8 mouse cellular contexts compared by ENCODE assay signal in genomic region chr4:34551966-34552365, GRCm38 (mm10). TPM values are rescaled to one million over a fixed set of nuclear protein-coding genes. Genes with fewer than 3 reads are reported as not detected.
DNase-seq lines count a peak whose midpoint lies in the region; ATAC-seq and TF ChIP-seq lines count a peak whose summit lies in the region.

No protein-coding gene starts in this region.

- H3K36me3 ChIP-seq in embryonic facial prominence, embryonic 12.5 days = no peaks in the 10 kb centered on the region
- 0 out of 2 replicates have a peak, but pooled peaks cover 5% of the 10 kb centered on the region for H3K36me3 ChIP-seq in intestine, embryonic 14.5 days (ENCODE audit: control insufficient read depth, insufficient read depth, low read length)
- H3K36me3 ChIP-seq in midbrain, embryonic 16.5 days (ENCODE audit: control insufficient read depth, insufficient read depth, low read length) = no peaks in the 10 kb centered on the region

- DNase-seq in left cerebral cortex, adult 2 months (ENCODE audit: extremely low spot score in 1 of 2, low spot score in 2 of 2) = no peak
- no peak for DNase-seq in left cerebral cortex, postnatal 4 days
- DNase-seq in intestine, embryonic 14.5 days (ENCODE audit: low spot score) = no peak
- DNase-seq in thymus, postnatal 0 days (ENCODE audit: low spot score) = no peak
- no peak for DNase-seq in layer of hippocampus, adult 9-10 months (ENCODE audit: low spot score)

- no peak for ATAC-seq in embryonic facial prominence, embryonic 12.5 days (ENCODE audit: insufficient number of reproducible peaks, insufficient read depth, low FRiP score, low TSS enrichment)
- no peak for ATAC-seq in intestine, embryonic 14.5 days (replicated peaks; ENCODE audit: low FRiP score, low TSS enrichment, low read depth)
- ATAC-seq in midbrain, embryonic 16.5 days = no peak
- ATAC-seq in granulocyte monocyte progenitor cell, adult 5-6 weeks (replicated peaks; ENCODE audit: poor library complexity, severe bottlenecking) = no peak

- peak overlapping the region; percentile 98 for H3K9ac ChIP-seq in embryonic facial prominence, embryonic 12.5 days
- peak overlapping the region; percentile 93 for H3K9ac ChIP-seq in intestine, embryonic 14.5 days (ENCODE audit: low read length)
- peak overlapping the region; percentile 96 for H3K9ac ChIP-seq in midbrain, embryonic 16.5 days (ENCODE audit: low read depth, low read length)

- peaks cover 11% of the 10 kb centered on the region for H3K4me1 ChIP-seq in embryonic facial prominence, embryonic 12.5 days
- H3K4me1 ChIP-seq in intestine, embryonic 14.5 days (replicated peaks; ENCODE audit: control insufficient read depth, insufficient read depth, low read length) = peaks cover 13% of the 10 kb centered on the region
- peaks cover 43% of the 10 kb centered on the region for H3K4me1 ChIP-seq in midbrain, embryonic 16.5 days (ENCODE audit: control insufficient read depth, insufficient read depth, low read length)

- peak overlapping the region; percentile 95; the same call in 1 of the 2 replicates for H3K27ac ChIP-seq in left cerebral cortex, adult 2 months
- no peak overlapping the region for H3K27ac ChIP-seq in embryonic facial prominence, embryonic 12.5 days
- H3K27ac ChIP-seq in intestine, embryonic 14.5 days (ENCODE audit: low read depth) = no peak overlapping the region; the same call in 1 of the 2 replicates
- no peak overlapping the region; the same call in 1 of the 2 replicates for H3K27ac ChIP-seq in midbrain, embryonic 16.5 days (ENCODE audit: low read length)

- TF ChIP-seq CTCF in left cerebral cortex, adult 2 months (IDR thresholded peaks at IDR 0.05) = no peak

- 18% methylated on average over 3 of the region's 3 CpGs for WGBS in embryonic facial prominence, embryonic 12.5 days
- WGBS in intestine, embryonic 14.5 days = 8% methylated on average over 3 of the region's 3 CpGs
- 18% methylated on average over 3 of the region's 3 CpGs for WGBS in midbrain, embryonic 16.5 days

- peak overlapping the region; percentile 74 for H3K4me2 ChIP-seq in embryonic facial prominence, embryonic 12.5 days (replicated peaks)
- peak overlapping the region; percentile 73 for H3K4me2 ChIP-seq in intestine, embryonic 14.5 days (ENCODE audit: low read length)
- H3K4me2 ChIP-seq in midbrain, embryonic 16.5 days (ENCODE audit: low read length) = peak overlapping the region; percentile 85

- H3K9me3 ChIP-seq in embryonic facial prominence, embryonic 12.5 days = no peaks in the 10 kb centered on the region
- H3K9me3 ChIP-seq in intestine, embryonic 14.5 days (ENCODE audit: control insufficient read depth, low read length) = no peaks in the 10 kb centered on the region
- H3K9me3 ChIP-seq in midbrain, embryonic 16.5 days (replicated peaks; ENCODE audit: control insufficient read depth, low read length, poor library complexity, severe bottlenecking) = no peaks in the 10 kb centered on the region

- H3K27me3 ChIP-seq in embryonic facial prominence, embryonic 12.5 days = no peaks in the 10 kb centered on the region
- no peaks in the 10 kb centered on the region for H3K27me3 ChIP-seq in intestine, embryonic 14.5 days (replicated peaks; ENCODE audit: control insufficient read depth, insufficient read depth, low read length)
- no peaks in the 10 kb centered on the region for H3K27me3 ChIP-seq in midbrain, embryonic 16.5 days (ENCODE audit: control insufficient read depth, insufficient read depth, low read depth, low read length)

- H3K4me3 ChIP-seq in left cerebral cortex, adult 2 months = peak overlapping the region; percentile 83
- peak overlapping the region; percentile 99 for H3K4me3 ChIP-seq in embryonic facial prominence, embryonic 12.5 days
- peak overlapping the region; percentile 93 for H3K4me3 ChIP-seq in intestine, embryonic 14.5 days (ENCODE audit: low read depth, low read length)
- H3K4me3 ChIP-seq in midbrain, embryonic 16.5 days (ENCODE audit: low read depth, low read length) = peak overlapping the region; percentile 91

- intact Hi-C loops in left cerebral cortex, adult 2 months (cut with DNase I) = loop anchor here (10.0 kb wide), 2 partner anchors 1157 to 1307 kb away; no protein-coding TSS in a partner anchor
- intact Hi-C loops in left cerebral cortex, postnatal 4 days (cut with DNase I) = loop anchor here (10.0 kb wide), 2 partner anchors 627 to 1157 kb away; partner anchors contain the start of gene Cnr1

RNA-seq across cellular contexts. Expression of gene Akirin2, which starts 1.2 kb away (rescaled TPM):
- 100 to 1,000 TPM in 1 of 2 experiments, 10 to 100 TPM in 1; 97.9 to 111 TPM for total RNA-seq in left cerebral cortex, adult 2 months (2021)
- total RNA-seq in left cerebral cortex, postnatal 4 days (2021) = 100 to 1,000 TPM; 124 to 135 TPM
- 95.9 and 99.2 TPM in 2 replicates for polyA plus RNA-seq in embryonic facial prominence, embryonic 12.5 days (2016; fragmentation: Nextera tagmentation; extraction: Ambion mirVana)
- 44.3 and 49.7 TPM in 2 replicates for polyA plus RNA-seq in intestine, embryonic 14.5 days (2014; fragmentation: Nextera tagmentation; extraction: Ambion mirVana)
- 68.4 and 81.2 TPM in 2 replicates for polyA plus RNA-seq in midbrain, embryonic 16.5 days (2015; fragmentation: Nextera tagmentation; extraction: Ambion mirVana)
- polyA plus RNA-seq in thymus, postnatal 0 days (2015; fragmentation: Nextera tagmentation; extraction: Ambion mirVana) = 53.5 and 67.2 TPM in 2 replicates
- 22.0 and 37.7 TPM in 2 replicates for total RNA-seq in granulocyte monocyte progenitor cell, adult 5-6 weeks (2014; fragmentation: Nextera tagmentation)
- 40.0 and 46.0 TPM in 2 replicates for total RNA-seq in granulocyte monocyte progenitor cell, adult 5-6 weeks (2017)
